Mouse (Mus musculus): ENCODE measurements around the gene Sprr1a. TPM values are rescaled to one million over a fixed set of nuclear protein-coding genes. Genes with fewer than 3 reads are reported as not detected.
"Not testable (repeated sequence)": the region's sequence is repeated elsewhere in the genome, so short reads cannot be mapped to it uniquely, and the experiment has no call there.

Sprr1a gene
- total and polyA plus RNA-seq, 3 experiments, result not detected

DNA sequence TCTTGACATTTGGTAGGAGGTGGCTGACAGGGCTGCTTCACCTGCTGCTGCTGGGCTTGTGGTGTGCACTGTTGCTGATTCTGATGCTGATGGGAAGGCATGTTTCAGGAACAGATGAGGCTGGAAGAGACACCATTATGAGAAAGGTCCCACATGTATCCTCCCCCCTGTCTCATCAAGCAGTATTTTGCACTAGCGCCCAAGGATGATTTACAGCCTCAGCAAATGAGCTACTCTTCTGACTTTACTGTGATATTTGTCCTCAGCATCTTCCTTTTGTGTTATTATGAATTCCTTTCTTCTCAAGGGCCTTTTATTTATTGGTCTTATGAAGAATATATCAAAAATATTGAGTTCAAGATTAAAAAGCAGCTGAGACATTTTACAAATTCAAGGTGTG, 14.7 kb upstream of the Sprr1a start, which contains the start of gene Sprr4:
Gene Sprr4 (minus strand): TSS at position 101 of the 400 bp plus-strand sequence.
- peaks cover 4% of the 10 kb centered on the region for H3K9me3 ChIP-seq (replicated peaks)
- no peaks in the 10 kb centered on the region for H3K4me1 ChIP-seq (ENCODE audit: insufficient read depth, low read depth, low read length)
- DNase-seq (ENCODE audit: low spot score) (no peak), ATAC-seq (ENCODE audit: extremely low read depth, insufficient number of reproducible peaks, low FRiP score, poor library complexity, severe bottlenecking) (no peak)
- H3K27me3 ChIP-seq (ENCODE audit: insufficient read depth, low read length), result no peaks in the 10 kb centered on the region
- H3K36me3 ChIP-seq (replicated peaks), result no peaks in the 10 kb centered on the region
- TF ChIP-seq GATA2 (IDR thresholded peaks at IDR 0.05; ENCODE audit: borderline replicate concordance, low read depth, low read length) (no peak), POLR2AphosphoS5 (IDR thresholded peaks at IDR 0.05; ENCODE audit: insufficient replicate concordance, low read depth, low read length) (no peak), GATA1 (IDR thresholded peaks at IDR 0.05; ENCODE audit: borderline replicate concordance, low read length) (no peak)
- no peak within 1 kb of the TSS for H3K4me3 ChIP-seq (ENCODE audit: low read depth, low read length)

DNA sequence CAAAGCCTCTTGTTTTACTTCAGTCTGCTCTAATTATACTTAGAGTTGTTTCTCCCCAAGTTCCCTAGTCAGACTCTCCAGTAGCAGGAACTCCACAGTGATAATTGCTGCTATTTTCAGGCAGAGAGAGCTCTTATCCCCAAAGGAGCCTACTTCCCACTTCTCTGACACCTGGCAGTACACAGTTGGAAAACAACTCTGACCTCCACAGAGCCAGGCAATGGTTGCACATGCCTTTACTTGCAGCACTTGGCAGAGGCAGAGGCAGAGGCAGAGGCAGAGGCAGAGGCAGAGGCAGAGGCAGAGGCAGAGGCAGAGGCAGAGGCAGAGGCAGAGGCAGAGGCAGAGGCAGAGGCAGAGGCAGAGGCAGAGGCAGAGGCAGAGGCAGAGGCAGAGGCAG, 4.6 kb upstream of the Sprr1a start:
- H3K4me3 ChIP-seq (ENCODE audit: low read depth, low read length); DNase-seq (ENCODE audit: low spot score); H3K27me3 ChIP-seq (ENCODE audit: insufficient read depth, low read length); ATAC-seq (ENCODE audit: extremely low read depth, insufficient number of reproducible peaks, low FRiP score, poor library complexity, severe bottlenecking); H3K4me1 ChIP-seq (ENCODE audit: insufficient read depth, low read depth, low read length); H3K36me3 ChIP-seq (replicated peaks); H3K9me3 ChIP-seq (replicated peaks): not testable (repeated sequence)

DNA sequence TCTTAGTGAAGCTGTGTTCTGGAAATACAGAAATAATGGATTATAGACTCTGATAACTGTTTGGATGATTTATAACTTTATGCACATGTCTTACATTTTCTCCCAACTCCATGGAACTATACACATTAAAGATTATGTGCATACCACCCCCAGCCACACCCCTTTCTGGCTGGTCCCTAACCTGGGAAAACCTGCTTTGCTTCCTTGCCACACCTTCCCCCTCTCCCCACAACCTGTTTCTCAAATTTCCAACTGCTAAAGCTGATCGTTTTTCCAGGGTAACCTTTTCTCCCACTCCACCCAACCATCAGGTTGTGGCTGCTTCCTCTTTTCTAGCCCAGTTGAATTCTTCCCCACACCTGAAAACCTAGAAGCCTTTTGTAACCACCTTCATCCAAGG, 612 bp upstream of the Sprr1a start:
- no peak for TF ChIP-seq GATA1 (IDR thresholded peaks at IDR 0.05; ENCODE audit: borderline replicate concordance, low read length)
- TF ChIP-seq CTCF (IDR thresholded peaks at IDR 0.05; ENCODE audit: low read depth, low read length), result no peak
- TF ChIP-seq POLR2AphosphoS5 (IDR thresholded peaks at IDR 0.05; ENCODE audit: insufficient replicate concordance, low read depth, low read length), result no peak
- no peak for TF ChIP-seq TAL1 (conservative IDR thresholded peaks at IDR 0.05; ENCODE audit: low read depth, low read length)
- TF ChIP-seq GATA2 (IDR thresholded peaks at IDR 0.05; ENCODE audit: borderline replicate concordance, low read depth, low read length), result no peak
- Histone ChIP-seq H3K9me3 (replicated peaks) (peaks cover 6% of the 10 kb centered on the region; the same call in 1 of the 2 replicates), H3K4me1 (ENCODE audit: insufficient read depth, low read depth, low read length) (no peaks in the 10 kb centered on the region), H3K36me3 (replicated peaks) (no peaks in the 10 kb centered on the region), H3K27me3 (ENCODE audit: insufficient read depth, low read length) (no peaks in the 10 kb centered on the region), H3K4me3 (ENCODE audit: low read depth, low read length) (no peak overlapping the region)
- ATAC-seq (ENCODE audit: extremely low read depth, insufficient number of reproducible peaks, low FRiP score, poor library complexity, severe bottlenecking), result no peak
- no peak for DNase-seq (ENCODE audit: low spot score)

DNA sequence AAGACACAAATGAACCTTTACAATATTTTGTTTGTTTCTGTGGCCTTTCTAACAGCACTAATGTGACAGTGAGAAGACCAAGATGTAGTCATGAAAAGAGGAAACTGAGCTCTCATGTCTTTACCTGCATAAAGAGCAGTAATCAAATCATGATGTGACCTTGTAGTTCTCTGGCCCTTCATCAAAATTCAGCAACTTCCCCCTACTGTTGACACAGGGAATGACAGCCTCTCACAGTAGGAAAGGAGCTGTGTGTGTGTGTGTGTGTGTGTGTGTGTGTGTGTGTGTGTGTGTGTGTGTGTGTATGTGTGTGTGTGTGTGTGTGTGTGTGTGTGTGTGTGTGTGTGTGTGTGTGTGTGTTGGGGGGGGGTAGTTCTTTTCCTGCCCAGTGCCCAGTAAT, 4.4 kb downstream of the Sprr1a start:
- not testable (repeated sequence) for H3K4me3 ChIP-seq (ENCODE audit: low read depth, low read length); DNase-seq (ENCODE audit: low spot score); H3K9me3 ChIP-seq (replicated peaks); H3K36me3 ChIP-seq (replicated peaks); ATAC-seq (ENCODE audit: extremely low read depth, insufficient number of reproducible peaks, low FRiP score, poor library complexity, severe bottlenecking); H3K4me1 ChIP-seq (ENCODE audit: insufficient read depth, low read depth, low read length); H3K27me3 ChIP-seq (ENCODE audit: insufficient read depth, low read length)

DNA sequence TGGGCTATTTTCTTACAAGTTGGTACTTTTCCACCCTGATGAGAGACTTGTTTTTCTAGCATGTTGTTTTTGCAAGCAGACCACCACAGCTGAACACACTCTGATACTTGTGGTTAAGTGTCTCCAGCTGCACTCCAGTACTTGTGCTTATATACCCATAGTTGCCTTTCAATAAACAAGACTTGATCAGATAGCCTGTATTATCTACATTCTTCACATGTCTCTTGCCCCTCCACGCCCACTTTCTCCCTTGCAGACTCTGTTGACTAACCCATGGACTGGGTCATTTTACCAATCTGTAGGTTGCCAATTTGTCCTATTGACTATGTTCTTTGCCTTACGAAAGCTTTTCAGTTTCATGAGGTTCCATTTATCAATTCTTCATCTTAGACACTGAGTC, 15.6 kb downstream of the Sprr1a start:
- TF ChIP-seq TAL1 (conservative IDR thresholded peaks at IDR 0.05; ENCODE audit: low read depth, low read length) (no peak), GATA1 (IDR thresholded peaks at IDR 0.05; ENCODE audit: borderline replicate concordance, low read length) (no peak), GATA2 (IDR thresholded peaks at IDR 0.05; ENCODE audit: borderline replicate concordance, low read depth, low read length) (no peak), POLR2AphosphoS5 (IDR thresholded peaks at IDR 0.05; ENCODE audit: insufficient replicate concordance, low read depth, low read length) (no peak), CTCF (IDR thresholded peaks at IDR 0.05; ENCODE audit: low read depth, low read length) (no peak)
- H3K4me3 ChIP-seq (ENCODE audit: low read depth, low read length), result no peak overlapping the region
- no peaks in the 10 kb centered on the region for H3K9me3 ChIP-seq (replicated peaks)

GRCm38 (mm10) chr3:92467424-92467823, 18.3 kb downstream of the Sprr1a start:
- Histone ChIP-seq H3K27me3 (ENCODE audit: insufficient read depth, low read length) (no peaks in the 10 kb centered on the region), H3K4me3 (ENCODE audit: low read depth, low read length) (no peak overlapping the region), H3K4me1 (ENCODE audit: insufficient read depth, low read depth, low read length) (no peaks in the 10 kb centered on the region), H3K9me3 (replicated peaks) (no peaks in the 10 kb centered on the region), H3K36me3 (replicated peaks) (no peaks in the 10 kb centered on the region)
- TF ChIP-seq TAL1 (conservative IDR thresholded peaks at IDR 0.05; ENCODE audit: low read depth, low read length) (no peak), GATA1 (IDR thresholded peaks at IDR 0.05; ENCODE audit: borderline replicate concordance, low read length) (no peak), POLR2AphosphoS5 (IDR thresholded peaks at IDR 0.05; ENCODE audit: insufficient replicate concordance, low read depth, low read length) (no peak), CTCF (IDR thresholded peaks at IDR 0.05; ENCODE audit: low read depth, low read length) (no peak), GATA2 (IDR thresholded peaks at IDR 0.05; ENCODE audit: borderline replicate concordance, low read depth, low read length) (no peak)
- DNase-seq (ENCODE audit: low spot score) (no peak), ATAC-seq (ENCODE audit: extremely low read depth, insufficient number of reproducible peaks, low FRiP score, poor library complexity, severe bottlenecking) (no peak)

More for the DNA sequence above, 15.6 kb downstream of the Sprr1a start:
- ATAC-seq (ENCODE audit: extremely low read depth, insufficient number of reproducible peaks, low FRiP score, poor library complexity, severe bottlenecking) (no peak), DNase-seq (ENCODE audit: low spot score) (no peak)
- no peaks in the 10 kb centered on the region for H3K4me1 ChIP-seq (ENCODE audit: insufficient read depth, low read depth, low read length)
- H3K36me3 ChIP-seq (replicated peaks), result no peaks in the 10 kb centered on the region
- H3K27me3 ChIP-seq (ENCODE audit: insufficient read depth, low read length), result no peaks in the 10 kb centered on the region

DNA sequence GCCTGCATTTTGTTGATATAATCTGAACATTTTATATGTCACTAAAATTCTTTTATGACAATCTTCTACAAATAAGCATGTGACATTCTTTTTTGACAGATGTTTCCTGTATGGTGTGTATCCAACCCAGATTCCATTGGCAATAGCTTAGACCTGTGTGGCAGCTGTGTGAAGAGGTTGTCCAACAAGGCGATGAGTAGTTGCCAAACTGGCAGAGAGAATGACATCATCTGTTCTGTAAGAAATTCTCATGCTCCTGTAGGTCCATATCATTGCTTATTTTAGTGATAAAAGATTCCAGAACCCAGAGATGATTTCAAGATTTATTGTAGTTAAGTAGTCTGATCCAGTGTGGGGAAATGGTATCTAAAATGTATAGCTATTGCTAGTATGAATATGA, 19.1 kb downstream of the Sprr1a start:
- Histone ChIP-seq H3K9me3 (replicated peaks) (no peaks in the 10 kb centered on the region), H3K4me1 (ENCODE audit: insufficient read depth, low read depth, low read length) (no peaks in the 10 kb centered on the region), H3K4me3 (ENCODE audit: low read depth, low read length) (no peak overlapping the region), H3K27me3 (ENCODE audit: insufficient read depth, low read length) (no peaks in the 10 kb centered on the region), H3K36me3 (replicated peaks) (no peaks in the 10 kb centered on the region)
- TF ChIP-seq POLR2AphosphoS5 (IDR thresholded peaks at IDR 0.05; ENCODE audit: insufficient replicate concordance, low read depth, low read length) (no peak), GATA1 (IDR thresholded peaks at IDR 0.05; ENCODE audit: borderline replicate concordance, low read length) (no peak), CTCF (IDR thresholded peaks at IDR 0.05; ENCODE audit: low read depth, low read length) (no peak), TAL1 (conservative IDR thresholded peaks at IDR 0.05; ENCODE audit: low read depth, low read length) (no peak), GATA2 (IDR thresholded peaks at IDR 0.05; ENCODE audit: borderline replicate concordance, low read depth, low read length) (no peak)
- ATAC-seq (ENCODE audit: extremely low read depth, insufficient number of reproducible peaks, low FRiP score, poor library complexity, severe bottlenecking) (no peak), DNase-seq (ENCODE audit: low spot score) (no peak)
